Mouse (Mus musculus) right cerebral cortex, postnatal 10 days (tissue): ENCODE data around the gene Tank.

Source experiments
- DNase-seq, 2 experiments: peaks; one replicate each; pipeline ENCODE4 v3.0.0; 2021; ENCODE audit warnings: low spot score in 2 of 2

The Tank gene

GRCm38 (mm10) chr2:61580555-61581080 is 2.2 kb downstream of the Tank start:
- no peak for DNase-seq

GRCm38 (mm10) chr2:61582578-61583315 is 4.4 kb downstream of the Tank start:
- no peak for DNase-seq

- DNase-seq = no peak
Measured at GRCm38 (mm10) chr2:61585447-61585846, 7.1 kb downstream of the Tank start.

GRCm38 (mm10) chr2:61586166-61586565 is 7.8 kb downstream of the Tank start:
- DNase-seq = no peak

GRCm38 (mm10) chr2:61590751-61591150 is 12.4 kb downstream of the Tank start:
- DNase-seq = no peak

- DNase-seq = no peak
Measured at GRCm38 (mm10) chr2:61592095-61592494, 13.7 kb downstream of the Tank start.

- no peak for DNase-seq
Measured at GRCm38 (mm10) chr2:61592699-61593029, 14.3 kb downstream of the Tank start.

- DNase-seq = peak; percentile 90 to 92
Measured at GRCm38 (mm10) chr2:61593030-61593811, 14.8 kb downstream of the Tank start.

- no peak for DNase-seq
Measured at GRCm38 (mm10) chr2:61593871-61594304, 15.5 kb downstream of the Tank start.

- no peak for DNase-seq
Measured at GRCm38 (mm10) chr2:61599730-61600129, 21.3 kb downstream of the Tank start.

GRCm38 (mm10) chr2:61603461-61603860 is 25.1 kb downstream of the Tank start:
- no peak for DNase-seq

- DNase-seq = no peak
Measured at GRCm38 (mm10) chr2:61606942-61607341, 28.6 kb downstream of the Tank start.

GRCm38 (mm10) chr2:61623996-61624395 is 45.6 kb downstream of the Tank start:
- DNase-seq = no peak

GRCm38 (mm10) chr2:61630864-61631555 is 52.6 kb downstream of the Tank start:
- no peak for DNase-seq

- DNase-seq = no peak
Measured at GRCm38 (mm10) chr2:61635099-61635498, 56.7 kb downstream of the Tank start.

GRCm38 (mm10) chr2:61638182-61638581 is 59.8 kb downstream of the Tank start:
- DNase-seq = no peak

- peak; percentile 78 to 80 for DNase-seq
Measured at GRCm38 (mm10) chr2:61642452-61643368, 64.3 kb downstream of the Tank start.

GRCm38 (mm10) chr2:61651206-61651605 is 72.8 kb downstream of the Tank start:
- no peak for DNase-seq

GRCm38 (mm10) chr2:61651640-61652039 is 73.3 kb downstream of the Tank start:
- no peak for DNase-seq

GRCm38 (mm10) chr2:61655046-61655381 is 76.6 kb downstream of the Tank start:
- no peak for DNase-seq
